Mouse (Mus musculus): Measurements from ENCODE around the gene Olfr167. TPM values are rescaled to one million over a fixed set of nuclear protein-coding genes. Genes with fewer than 3 reads are reported as not detected.
"Not testable (repeated sequence)": the region's sequence is repeated elsewhere in the genome, so short reads cannot be mapped to it uniquely, and the experiment has no call there.

Olfr167 gene
- not detected in 2 replicates for polyA plus RNA-seq (2016; fragmentation: Nextera tagmentation; extraction: Ambion mirVana)

GRCm38 (mm10) chr16:19522166-19522565, at the start of gene Olfr167:
TSS of gene Olfr167 (minus strand) at chr16:19522266.
- Histone ChIP-seq H3K9me3 (no peaks in the 10 kb centered on the region), H3K4me1 (no peaks in the 10 kb centered on the region), H3K27me3 (ENCODE audit: insufficient read depth, poor library complexity, severe bottlenecking) (no peaks in the 10 kb centered on the region), H3K36me3 (no peaks in the 10 kb centered on the region), H3K4me3 (no peak within 1 kb of the TSS), H3K27ac (no peak within 1 kb of the TSS)
- 83% methylated on average over 2 of the region's 2 CpGs for WGBS
- no peak for DNase-seq (ENCODE audit: low spot score)

- DNase-seq (ENCODE audit: low spot score); H3K4me3 ChIP-seq; H3K36me3 ChIP-seq; H3K4me1 ChIP-seq; H3K27me3 ChIP-seq (ENCODE audit: insufficient read depth, poor library complexity, severe bottlenecking); H3K27ac ChIP-seq; H3K9me3 ChIP-seq: not testable (repeated sequence)
- 78% methylated on average over 2 of the region's 2 CpGs for WGBS
These were observed 49.6 kb upstream of the Olfr167 start, which contains the start of gene Olfr169 for GRCm38 (mm10) chr16:19571709-19572108. TSS of gene Olfr169 (minus strand) at chr16:19571809.

GRCm38 (mm10) chr16:19553429-19553828, 31.4 kb upstream of the Olfr167 start:
- not testable (repeated sequence) for H3K27me3 ChIP-seq (ENCODE audit: insufficient read depth, poor library complexity, severe bottlenecking); H3K4me3 ChIP-seq; H3K27ac ChIP-seq; H3K36me3 ChIP-seq; DNase-seq (ENCODE audit: low spot score); H3K4me1 ChIP-seq; H3K9me3 ChIP-seq
- 88% methylated on average over 7 of the region's 7 CpGs for WGBS

GRCm38 (mm10) chr16:19552246-19552645, 30.2 kb upstream of the Olfr167 start:
- H3K27me3 ChIP-seq (ENCODE audit: insufficient read depth, poor library complexity, severe bottlenecking); H3K27ac ChIP-seq; DNase-seq (ENCODE audit: low spot score); H3K4me3 ChIP-seq; H3K4me1 ChIP-seq; H3K9me3 ChIP-seq; H3K36me3 ChIP-seq: not testable (repeated sequence)
- 96% methylated on average over 3 of the region's 3 CpGs for WGBS

DNA sequence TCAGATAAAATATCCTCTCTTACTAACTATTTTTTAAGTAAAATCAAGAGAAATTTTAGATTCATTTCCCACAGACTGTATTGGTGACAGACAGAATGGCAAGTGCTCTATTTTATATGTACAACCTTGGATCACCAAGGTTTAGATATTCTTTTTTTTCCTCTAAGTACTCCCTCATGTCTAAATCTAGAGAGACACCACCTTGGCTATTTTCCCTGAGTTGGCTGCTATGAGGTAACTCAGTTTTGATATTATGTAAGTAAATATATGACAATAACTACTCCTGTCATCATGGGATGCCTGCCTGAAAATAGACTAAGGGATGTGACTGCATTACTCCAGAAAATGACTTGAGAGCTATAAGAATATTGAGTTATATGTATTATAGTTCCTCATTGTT, 13.4 kb upstream of the Olfr167 start, which contains the start of gene Olfr168:
Gene Olfr168, minus strand, starts transcription at position 101 of the 400 bp plus-strand sequence.
- DNase-seq (ENCODE audit: low spot score): no peak
- Histone ChIP-seq H3K27ac (no peak within 1 kb of the TSS), H3K9me3 (no peaks in the 10 kb centered on the region), H3K27me3 (ENCODE audit: insufficient read depth, poor library complexity, severe bottlenecking) (no peaks in the 10 kb centered on the region), H3K36me3 (no peaks in the 10 kb centered on the region), H3K4me1 (no peaks in the 10 kb centered on the region), H3K4me3 (no peak within 1 kb of the TSS)

- Histone ChIP-seq H3K4me3 (no peak within 1 kb of the TSS), H3K4me1 (no peaks in the 10 kb centered on the region), H3K27ac (no peak within 1 kb of the TSS), H3K9me3 (peaks cover 5% of the 10 kb centered on the region; the same call in 1 of the 2 replicates), H3K36me3 (no peaks in the 10 kb centered on the region), H3K27me3 (ENCODE audit: insufficient read depth, poor library complexity, severe bottlenecking) (no peaks in the 10 kb centered on the region)
- DNase-seq (ENCODE audit: low spot score): no peak
These were observed 38.7 kb downstream of the Olfr167 start, which contains the start of gene Olfr166 for GRCm38 (mm10) chr16:19483394-19483793. TSS of gene Olfr166 (plus strand) at chr16:19483694.

DNA sequence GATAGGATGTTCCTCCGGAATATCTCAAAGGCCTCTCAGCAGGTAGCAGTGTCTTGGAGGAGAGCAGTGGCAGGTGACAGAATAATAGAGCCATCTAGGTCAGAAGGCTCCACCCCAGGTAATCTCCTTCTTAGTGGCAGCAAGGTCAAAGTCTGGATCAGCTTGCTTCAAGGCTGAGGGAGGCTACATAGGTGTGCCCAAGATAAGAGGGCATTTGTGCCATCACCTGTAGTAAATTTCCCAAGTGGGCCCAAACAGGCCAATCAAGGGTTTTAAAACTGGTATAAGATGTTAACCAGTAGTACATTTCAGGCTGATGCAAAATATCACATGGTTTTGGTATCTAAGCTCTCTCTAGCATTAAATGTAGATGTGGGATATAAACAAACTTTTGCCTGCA, 57.7 kb downstream of the Olfr167 start:
- H3K4me3 ChIP-seq: no peak overlapping the region
- H3K27me3 ChIP-seq (ENCODE audit: insufficient read depth, poor library complexity, severe bottlenecking): no peaks in the 10 kb centered on the region
- H3K9me3 ChIP-seq: no peaks in the 10 kb centered on the region
- 75% methylated on average over 1 of the region's 1 CpGs for WGBS
- no peaks in the 10 kb centered on the region for H3K36me3 ChIP-seq
- H3K4me1 ChIP-seq: no peaks in the 10 kb centered on the region
- no peak for DNase-seq (ENCODE audit: low spot score)
- no peak overlapping the region for H3K27ac ChIP-seq

Other genes with a start within 250 kb of the Olfr167 start
- not detected in 2 replicates for gene Olfr164, start 208.2 kb downstream of the Olfr167 start, polyA plus RNA-seq (2016; fragmentation: Nextera tagmentation; extraction: Ambion mirVana)
- not detected in 2 replicates for gene Olfr165, start 99.1 kb downstream of the Olfr167 start, polyA plus RNA-seq (2016; fragmentation: Nextera tagmentation; extraction: Ambion mirVana)
- gene Olfr166, start 38.6 kb downstream of the Olfr167 start, polyA plus RNA-seq (2016; fragmentation: Nextera tagmentation; extraction: Ambion mirVana): not detected in 2 replicates
- not detected in 2 replicates for gene Olfr168, start 13.3 kb upstream of the Olfr167 start, polyA plus RNA-seq (2016; fragmentation: Nextera tagmentation; extraction: Ambion mirVana)
- not detected in 2 replicates for gene Olfr169, start 49.5 kb upstream of the Olfr167 start, polyA plus RNA-seq (2016; fragmentation: Nextera tagmentation; extraction: Ambion mirVana)
- gene Olfr170, start 89.6 kb upstream of the Olfr167 start, polyA plus RNA-seq (2016; fragmentation: Nextera tagmentation; extraction: Ambion mirVana): not detected in 2 replicates
- gene Olfr171, start 107.7 kb upstream of the Olfr167 start, polyA plus RNA-seq (2016; fragmentation: Nextera tagmentation; extraction: Ambion mirVana): not detected in 2 replicates
- not detected in 2 replicates for gene Lamp3, start 184.1 kb upstream of the Olfr167 start, polyA plus RNA-seq (2016; fragmentation: Nextera tagmentation; extraction: Ambion mirVana)
- gene B3gnt5, start 237.9 kb upstream of the Olfr167 start, polyA plus RNA-seq (2016; fragmentation: Nextera tagmentation; extraction: Ambion mirVana): 29.3 and 31.0 TPM in 2 replicates

All from heart, embryonic 10.5 days (tissue).